Mouse (Mus musculus) limb, embryonic 12.5 days (tissue): ENCODE results near the gene Setd5. TPM values are rescaled to one million over a fixed set of nuclear protein-coding genes. Genes with fewer than 3 reads are reported as not detected.
A peak's percentile ranks its signal among the peaks of the same experiment; 100 is the strongest.

Source experiments
- ATAC-seq: fragments of 200-750 bp; cut with Nextera tagmentation; 2 replicates; pipeline ENCODE4 v1.8.0; 2017; ENCODE audit warnings: low read depth, moderate TSS enrichment; ENCODE audit not compliant: insufficient number of reproducible peaks, insufficient read depth, low FRiP score, low TSS enrichment
- H3K27ac ChIP-seq: fragments of 300-500 bp; sonication (generic); 2 replicates; pipeline ENCODE4 v1.5.1; 2016; ENCODE audit warnings: mild to moderate bottlenecking, moderate library complexity
- H3K27me3 ChIP-seq: fragments of 300-500 bp; sonication (generic); 2 replicates; pipeline ENCODE4 v1.6.1; 2016; ENCODE audit warnings: mild to moderate bottlenecking, moderate library complexity
- H3K36me3 ChIP-seq: fragments of 300-500 bp; sonication (generic); 2 replicates; pipeline ENCODE4 v1.6.1; 2016; ENCODE audit warnings: mild to moderate bottlenecking, moderate library complexity
- H3K4me1 ChIP-seq: fragments of 300-500 bp; sonication (generic); replicated peaks from 2 replicates; pipeline ENCODE4 v1.6.1; 2016
- H3K4me2 ChIP-seq: fragments of 300-500 bp; sonication (generic); 2 replicates; pipeline ENCODE4 v1.6.1; 2016; ENCODE audit warnings: mild to moderate bottlenecking, moderate library complexity
- H3K4me3 ChIP-seq: fragments of 300-500 bp; sonication (generic); replicated peaks from 2 replicates; pipeline ENCODE4 v1.5.1; 2016; ENCODE audit warnings: mild to moderate bottlenecking
- H3K9ac ChIP-seq: fragments of 300-500 bp; sonication (generic); replicated peaks from 2 replicates; pipeline ENCODE4 v1.6.1; 2016; ENCODE audit warnings: mild to moderate bottlenecking, moderate library complexity
- H3K9me3 ChIP-seq: fragments of 300-500 bp; sonication (generic); 2 replicates; pipeline ENCODE4 v1.6.1; 2016; ENCODE audit warnings: mild to moderate bottlenecking, moderate library complexity
- WGBS: fragments of 180-500 bp; shearing (Covaris S2); methylation state at CpG from one replicate; pipeline ENCODE4 v1.1.7; 2016; 5-methylcytosine and 5-hydroxymethylcytosine counted together
- polyA plus RNA-seq: library from polyadenylated mRNA; unstranded; fragments of >200 nt; fragmentation: Nextera tagmentation; extraction: Ambion mirVana; gene quantifications from 2 replicates; pipeline ENCODE4 v1.2.1, GENCODE M21; 2016

Gene Setd5
- polyA plus RNA-seq, 1 experiment from 2014 or later, result 74.4 TPM

DNA sequence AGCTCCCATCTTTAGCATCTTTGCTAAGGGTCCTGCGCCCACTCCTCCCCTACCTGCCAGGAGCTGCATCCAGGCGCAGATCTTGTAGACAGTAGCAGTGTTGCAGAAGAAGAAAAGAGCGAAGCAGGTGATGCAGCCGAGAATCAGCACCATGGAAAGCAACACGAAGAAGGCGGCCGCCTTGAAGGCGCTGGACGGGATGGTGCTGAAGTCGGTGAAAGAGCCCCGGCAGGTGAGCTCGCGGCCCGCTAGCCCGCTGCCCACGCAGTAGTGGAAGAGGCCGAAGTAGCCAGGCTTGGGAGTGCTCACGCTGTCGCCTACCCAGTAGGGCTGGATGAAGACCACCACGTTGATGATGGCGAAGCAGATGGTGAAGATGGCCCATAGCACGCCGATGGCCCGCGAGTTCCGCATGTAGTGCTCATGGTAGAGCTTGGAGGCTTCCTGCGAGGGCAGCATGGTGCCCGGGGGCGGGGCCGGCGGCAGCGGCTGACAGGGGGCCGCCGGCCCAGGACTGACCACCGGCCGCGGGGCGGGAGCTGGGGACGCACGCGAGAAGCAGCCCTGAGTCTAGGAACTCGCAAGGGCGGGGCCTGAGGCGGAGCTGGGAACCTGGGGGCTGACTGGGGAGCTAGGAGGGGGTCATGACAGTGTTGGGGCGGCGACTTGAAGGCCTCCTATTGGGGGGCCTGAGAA lies 116.7 kb downstream of the Setd5 start:
- whole genome bisulfite sequencing, result 3% methylated on average over 46 of the region's 46 CpGs
- Histone ChIP-seq H3K4me1 (peaks cover 11% of the 10 kb centered on the region), H3K36me3 (no peaks in the 10 kb centered on the region), H3K9ac (0 out of 2 replicates have a peak overlapping the region, but pooled peaks have one; percentile 12), H3K27ac (no peak overlapping the region), H3K27me3 (peaks cover 56% of the 10 kb centered on the region), H3K4me2 (peak overlapping the region; percentile 82), H3K4me3 (peak overlapping the region; percentile 19; the same call in 1 of the 2 replicates), H3K9me3 (no peaks in the 10 kb centered on the region)
- ATAC-seq, result peak; percentile 73; the same call in 1 of the 2 replicates

DNA sequence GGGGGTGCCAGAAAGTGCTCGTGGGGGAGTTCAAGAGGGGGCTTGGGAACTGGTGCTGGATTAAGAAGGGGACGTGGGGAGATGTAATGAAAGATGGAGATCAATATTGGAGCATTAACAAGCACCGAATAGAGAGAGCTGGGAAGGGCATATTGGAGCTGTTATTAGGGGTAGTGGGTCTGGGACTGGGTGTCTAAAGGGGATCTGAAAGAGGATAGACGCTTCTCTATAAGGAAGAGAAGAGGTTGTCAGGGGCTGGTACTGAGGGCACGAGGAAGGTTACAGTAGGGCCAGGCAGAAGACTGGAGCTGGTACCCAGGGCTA lies 117.3 kb downstream of the Setd5 start:
- Histone ChIP-seq H3K4me1 (peaks cover 11% of the 10 kb centered on the region), H3K27me3 (peaks cover 56% of the 10 kb centered on the region), H3K4me3 (peak overlapping the region; percentile 52), H3K27ac (no peak overlapping the region), H3K36me3 (no peaks in the 10 kb centered on the region), H3K9me3 (no peaks in the 10 kb centered on the region), H3K4me2 (peak overlapping the region; percentile 82), H3K9ac (no peak overlapping the region)
- no peak for ATAC-seq
- 7% methylated on average over 5 of the region's 5 CpGs for WGBS

DNA sequence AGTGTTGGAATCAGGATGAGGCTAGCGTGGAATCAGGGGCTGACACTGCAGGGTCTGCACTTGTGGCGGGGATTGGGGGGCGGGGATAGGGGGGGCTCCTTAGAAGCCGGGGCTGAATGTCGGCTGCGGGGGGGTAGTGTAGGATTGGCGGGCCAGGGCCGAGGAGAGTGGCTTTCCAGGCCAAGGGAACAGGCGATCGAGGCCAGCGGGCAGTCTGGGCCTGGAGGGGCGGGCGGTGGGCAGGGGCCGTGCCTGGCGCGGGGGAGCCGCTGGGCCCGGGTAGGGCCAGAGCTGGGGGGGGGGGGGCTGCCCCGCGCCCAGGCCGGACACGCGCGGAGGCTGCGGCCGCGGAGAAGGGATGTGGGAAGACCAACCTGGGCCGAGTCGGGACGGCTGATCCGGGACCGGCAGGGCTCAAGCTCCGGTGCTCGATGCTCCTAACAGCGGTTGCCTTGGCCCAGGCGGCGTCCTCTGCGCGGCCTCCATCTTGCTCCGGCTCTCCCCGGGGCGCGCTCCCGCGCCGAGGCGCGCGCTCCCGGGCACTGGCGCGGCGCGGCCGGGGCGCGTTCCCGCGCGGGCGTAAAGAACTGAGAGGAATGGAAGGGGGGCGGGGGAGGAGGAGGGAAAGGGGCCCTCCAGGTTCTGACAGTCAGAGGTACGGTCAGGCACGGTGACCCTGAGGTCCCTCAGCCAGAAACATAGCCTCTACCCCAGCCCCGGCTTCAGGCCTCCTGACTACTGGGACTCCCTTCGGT lies 117.9 kb downstream of the Setd5 start, which contains the start of gene Lhfpl4:
Gene Lhfpl4, minus strand, starts transcription at position 544 of the 755 bp plus-strand sequence.
- Histone ChIP-seq H3K4me2 (peak within 1 kb of the TSS; percentile 82), H3K9me3 (no peaks in the 10 kb centered on the region), H3K36me3 (no peaks in the 10 kb centered on the region), H3K9ac (peak within 1 kb of the TSS; percentile 40), H3K27me3 (peaks cover 56% of the 10 kb centered on the region), H3K4me3 (peak within 1 kb of the TSS; percentile 52), H3K27ac (no peak within 1 kb of the TSS), H3K4me1 (peaks cover 11% of the 10 kb centered on the region)
- ATAC-seq, result no peak; the same call in 1 of the 2 replicates
- 2% methylated on average over 49 of the region's 66 CpGs for WGBS

DNA sequence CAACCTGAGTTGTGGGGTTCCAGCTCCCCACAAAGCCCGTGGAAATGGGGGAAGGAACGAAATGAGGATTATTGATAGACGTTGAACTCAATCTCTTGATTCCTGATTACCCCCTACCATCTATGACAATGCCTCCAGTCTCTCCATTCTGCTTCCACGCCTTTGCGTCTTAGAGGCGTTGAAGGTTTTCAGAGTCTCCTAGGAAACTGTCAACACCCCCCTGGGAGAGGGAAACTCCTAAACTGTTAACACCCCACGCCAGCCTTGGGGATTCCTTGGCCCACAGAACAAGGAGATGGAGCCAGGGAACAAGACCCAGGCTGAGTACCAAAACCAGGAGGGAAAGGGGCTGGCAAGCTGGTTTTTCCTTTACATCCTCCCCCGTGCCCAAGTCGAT lies 118.4 kb downstream of the Setd5 start:
- WGBS, result 18% methylated on average over 9 of the region's 9 CpGs
- Histone ChIP-seq H3K27ac (no peak overlapping the region), H3K9ac (no peak overlapping the region), H3K4me2 (peak overlapping the region; percentile 82), H3K4me1 (peaks cover 11% of the 10 kb centered on the region), H3K4me3 (peak overlapping the region; percentile 52), H3K27me3 (peaks cover 56% of the 10 kb centered on the region), H3K9me3 (no peaks in the 10 kb centered on the region), H3K36me3 (no peaks in the 10 kb centered on the region)
- no peak for ATAC-seq

Other genes with a start within 250 kb of the Setd5 start
- gene Srgap3, start 130.1 kb upstream of the Setd5 start, polyA plus RNA-seq, result 5.3 and 5.7 TPM in 2 replicates
- 44.4 and 49.7 TPM in 2 replicates for gene Thumpd3, start 31.1 kb upstream of the Setd5 start, polyA plus RNA-seq
- gene Lhfpl4, start 118.0 kb downstream of the Setd5 start, polyA plus RNA-seq, result 1.0 and 1.3 TPM in 2 replicates
- gene Mtmr14, start 160.5 kb downstream of the Setd5 start, polyA plus RNA-seq, result 41.4 and 42.2 TPM in 2 replicates
- 0.29 and 0.31 TPM in 2 replicates for gene Cpne9, start 204.9 kb downstream of the Setd5 start, polyA plus RNA-seq
- gene Brpf1, start 229.8 kb downstream of the Setd5 start, polyA plus RNA-seq, result 28.3 and 28.7 TPM in 2 replicates
- gene Ogg1, start 249.6 kb downstream of the Setd5 start, polyA plus RNA-seq, result 16.5 and 17.7 TPM in 2 replicates